Mouse (Mus musculus) lung, embryonic 16.5 days (tissue): ENCODE measurements at regions not wholly inside any gene's neighbourhood (a gene's known extent, or its start where the extent isn't known, plus 50 kb on each side); places are given as distances from the start of the nearest gene placed in this dataset.

ENCODE experiments used
- ATAC-seq: fragments of 200-750 bp; cut with Nextera tagmentation; 2 replicates; pipeline ENCODE4 v1.8.0; 2017; ENCODE audit warnings: low read depth, mild to moderate bottlenecking, moderate library complexity
- H3K27ac ChIP-seq: fragments of 300-500 bp; sonication (generic); 2 replicates; pipeline ENCODE4 v1.5.1; 2014; ENCODE audit warnings: mild to moderate bottlenecking, control low read depth, low read length
- H3K27me3 ChIP-seq: fragments of 300-500 bp; sonication (generic); 2 replicates; pipeline ENCODE4 v1.6.1; 2014; ENCODE audit warnings: low read depth, low read length, mixed read lengths; ENCODE audit not compliant: control insufficient read depth, insufficient read depth
- H3K36me3 ChIP-seq: fragments of 300-500 bp; sonication (generic); 2 replicates; pipeline ENCODE4 v1.6.1; 2014; ENCODE audit warnings: low read length; ENCODE audit not compliant: control insufficient read depth, insufficient read depth
- H3K4me1 ChIP-seq: fragments of 300-500 bp; sonication (generic); replicated peaks from 2 replicates; pipeline ENCODE4 v1.6.1; 2014; ENCODE audit warnings: low read length, mixed read lengths; ENCODE audit not compliant: control insufficient read depth, insufficient read depth
- H3K4me2 ChIP-seq: fragments of 300-500 bp; sonication (generic); 2 replicates; pipeline ENCODE4 v1.6.1; 2014; ENCODE audit warnings: low read depth, low read length, control low read depth
- H3K4me3 ChIP-seq: fragments of 300-500 bp; sonication (generic); 2 replicates; pipeline ENCODE4 v1.5.1; 2014; ENCODE audit warnings: mild to moderate bottlenecking, low read length, control low read depth
- H3K9ac ChIP-seq: fragments of 300-500 bp; sonication (generic); 2 replicates; pipeline ENCODE4 v1.6.1; 2014; ENCODE audit warnings: low read length, control low read depth
- H3K9me3 ChIP-seq: fragments of 300-500 bp; sonication (generic); 2 replicates; pipeline ENCODE4 v1.6.1; 2016; ENCODE audit warnings: low read length; ENCODE audit not compliant: control insufficient read depth
- WGBS: fragments of 180-500 bp; shearing (Covaris S2); extraction: QIAGEN DNeasy Blood & Tissue Kit; methylation state at CpG from one replicate; pipeline ENCODE4 v1.1.7; 2014; 5-methylcytosine and 5-hydroxymethylcytosine counted together

GRCm38 (mm10) chr13:107831221-107831681, 213.0 kb upstream of the Smim15 start:
- H3K9me3 ChIP-seq, result no peaks in the 10 kb centered on the region
- WGBS, result 1% methylated on average over 17 of the region's 17 CpGs
- no peaks in the 10 kb centered on the region for H3K27me3 ChIP-seq
- ATAC-seq, result peak; percentile 100
- no peak overlapping the region for H3K9ac ChIP-seq
- no peak overlapping the region for H3K27ac ChIP-seq
- peaks cover 20% of the 10 kb centered on the region for H3K4me1 ChIP-seq
- no peaks in the 10 kb centered on the region for H3K36me3 ChIP-seq
- H3K4me3 ChIP-seq, result peak overlapping the region; percentile 41
- peak overlapping the region; percentile 46 for H3K4me2 ChIP-seq

DNA sequence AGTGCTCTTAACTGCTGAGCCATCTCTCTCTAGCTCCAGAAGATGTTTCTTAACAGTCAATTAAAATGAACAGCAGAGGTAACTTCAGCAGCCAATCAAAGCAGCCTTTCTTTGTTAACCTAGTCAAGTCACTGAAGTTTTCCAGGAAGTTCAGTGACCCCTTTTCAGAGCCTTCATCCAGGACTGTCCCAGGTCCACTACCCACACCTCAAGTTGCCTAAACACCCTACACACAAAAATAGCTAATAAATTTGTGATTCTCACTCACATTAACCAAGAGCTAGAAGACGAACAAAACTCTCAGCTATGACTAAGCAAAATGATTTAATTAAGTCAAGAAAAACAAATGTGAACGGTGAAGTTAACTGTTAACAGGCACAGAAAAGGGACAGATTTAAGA, 214.0 kb upstream of the Smim15 start:
- no peak overlapping the region for H3K9ac ChIP-seq

DNA sequence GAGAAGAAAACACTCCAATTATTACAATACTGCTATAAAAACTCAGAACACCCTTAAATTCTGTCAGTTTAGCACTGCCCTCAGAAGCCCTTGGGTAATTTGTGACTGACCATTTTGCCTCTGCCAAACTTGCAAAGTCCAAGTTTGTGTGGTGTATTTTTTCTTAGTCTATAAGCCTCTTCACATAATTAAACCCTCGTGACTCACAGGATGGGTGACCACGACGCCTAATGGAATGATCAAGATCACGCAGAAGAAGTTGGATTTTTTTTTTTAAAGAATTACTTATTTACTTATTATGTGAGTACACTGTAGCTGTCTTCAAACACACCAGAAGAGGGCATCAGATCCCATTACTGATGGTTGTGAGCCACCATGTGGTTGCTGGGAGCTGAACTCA, 214.4 kb upstream of the Smim15 start:
- no peak for ATAC-seq
- Histone ChIP-seq H3K36me3 (no peaks in the 10 kb centered on the region), H3K4me2 (no peak overlapping the region), H3K27me3 (no peaks in the 10 kb centered on the region), H3K9me3 (no peaks in the 10 kb centered on the region), H3K9ac (no peak overlapping the region), H3K4me1 (peaks cover 13% of the 10 kb centered on the region), H3K27ac (no peak overlapping the region), H3K4me3 (no peak overlapping the region)
- WGBS, result 97% methylated on average over 4 of the region's 4 CpGs

More for the DNA sequence above, 214.0 kb upstream of the Smim15 start:
- H3K9me3 ChIP-seq, result no peaks in the 10 kb centered on the region
- H3K27ac ChIP-seq, result no peak overlapping the region
- no peak overlapping the region for H3K4me3 ChIP-seq
- 61% methylated on average over 2 of the region's 2 CpGs for WGBS
- H3K27me3 ChIP-seq, result no peaks in the 10 kb centered on the region
- peaks cover 13% of the 10 kb centered on the region for H3K4me1 ChIP-seq
- no peaks in the 10 kb centered on the region for H3K36me3 ChIP-seq
- no peak for ATAC-seq
- H3K4me2 ChIP-seq, result peak overlapping the region; percentile 46; the same call in 1 of the 2 replicates

GRCm38 (mm10) chr13:107825636-107826035, 218.6 kb upstream of the Smim15 start:
- H3K27me3 ChIP-seq, result no peaks in the 10 kb centered on the region
- H3K9me3 ChIP-seq, result no peaks in the 10 kb centered on the region
- H3K9ac ChIP-seq, result no peak overlapping the region
- no peaks in the 10 kb centered on the region; the same call in 1 of the 2 replicates for H3K4me1 ChIP-seq
- ATAC-seq, result no peak
- no peak overlapping the region for H3K4me2 ChIP-seq
- no peaks in the 10 kb centered on the region for H3K36me3 ChIP-seq
- H3K27ac ChIP-seq, result no peak overlapping the region
- no peak overlapping the region for H3K4me3 ChIP-seq
- 60% methylated on average over 4 of the region's 4 CpGs for WGBS

DNA sequence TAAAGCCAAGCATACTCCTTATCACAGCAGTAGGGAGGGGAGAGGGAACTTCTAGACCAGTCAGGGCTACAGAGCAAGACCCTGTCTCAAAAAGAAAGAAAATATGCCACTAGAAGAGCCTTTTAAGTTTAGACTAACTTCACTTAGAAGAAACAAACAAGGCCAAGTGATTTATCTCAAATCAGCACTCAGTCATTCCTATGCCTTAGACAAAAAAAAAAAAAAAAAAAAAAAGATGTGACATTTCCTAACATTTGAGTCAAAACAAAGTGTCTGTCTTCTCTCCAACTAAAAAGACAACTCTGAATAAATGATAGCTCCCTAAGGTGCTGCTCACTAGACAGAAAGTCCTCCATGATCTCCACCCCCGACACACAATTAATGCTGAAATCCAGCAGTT, 220.9 kb upstream of the Smim15 start:
- no peaks in the 10 kb centered on the region for H3K9me3 ChIP-seq
- no peaks in the 10 kb centered on the region; the same call in 1 of the 2 replicates for H3K4me1 ChIP-seq
- no peaks in the 10 kb centered on the region for H3K36me3 ChIP-seq
- H3K27me3 ChIP-seq, result no peaks in the 10 kb centered on the region
- no peak overlapping the region for H3K27ac ChIP-seq
- no peak overlapping the region for H3K4me2 ChIP-seq
- no peak overlapping the region for H3K9ac ChIP-seq
- no peak overlapping the region for H3K4me3 ChIP-seq
- ATAC-seq, result no peak
- 52% methylated on average over 1 of the region's 1 CpGs for WGBS

DNA sequence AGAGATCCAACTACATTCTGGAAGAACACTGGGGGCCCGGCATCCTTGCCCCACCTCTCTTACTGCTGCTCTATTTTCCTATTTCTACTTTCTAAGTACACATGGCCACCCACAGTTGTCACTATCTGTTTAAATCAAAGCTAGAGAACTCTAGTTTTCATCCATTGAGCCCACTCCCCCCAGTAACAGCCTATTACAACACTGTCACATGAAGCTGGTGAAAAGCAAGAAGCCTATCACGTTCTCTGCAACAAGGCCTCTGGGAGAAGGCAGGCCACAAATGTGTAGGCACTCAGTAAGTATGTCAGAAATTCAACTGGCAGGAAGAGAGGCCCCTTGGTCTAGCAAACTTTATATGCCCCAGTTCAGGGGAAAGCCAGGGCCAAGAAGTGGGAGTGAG, 222.0 kb upstream of the Smim15 start:
- Histone ChIP-seq H3K9me3 (no peaks in the 10 kb centered on the region), H3K9ac (no peak overlapping the region), H3K27ac (no peak overlapping the region), H3K4me3 (no peak overlapping the region), H3K4me1 (no peaks in the 10 kb centered on the region; the same call in 1 of the 2 replicates), H3K4me2 (no peak overlapping the region), H3K27me3 (no peaks in the 10 kb centered on the region), H3K36me3 (no peaks in the 10 kb centered on the region)
- ATAC-seq, result no peak
- WGBS, result 59% methylated on average over 2 of the region's 2 CpGs

- no peak overlapping the region for H3K27ac ChIP-seq
These were observed 230.6 kb upstream of the Smim15 start for GRCm38 (mm10) chr13:107813562-107814161.

GRCm38 (mm10) chr13:107812014-107812413, 232.2 kb upstream of the Smim15 start:
- Histone ChIP-seq H3K4me3 (no peak overlapping the region), H3K4me1 (peaks cover 24% of the 10 kb centered on the region), H3K9me3 (no peaks in the 10 kb centered on the region), H3K27me3 (no peaks in the 10 kb centered on the region), H3K9ac (no peak overlapping the region), H3K27ac (no peak overlapping the region), H3K36me3 (no peaks in the 10 kb centered on the region), H3K4me2 (no peak overlapping the region)
- ATAC-seq, result no peak
- WGBS, result 30% methylated on average over 5 of the region's 5 CpGs

More at GRCm38 (mm10) chr13:107813562-107814161, 230.6 kb upstream of the Smim15 start:
- Histone ChIP-seq H3K4me3 (no peak overlapping the region), H3K36me3 (no peaks in the 10 kb centered on the region), H3K4me2 (no peak overlapping the region), H3K4me1 (peaks cover 24% of the 10 kb centered on the region), H3K9me3 (no peaks in the 10 kb centered on the region), H3K9ac (no peak overlapping the region), H3K27me3 (no peaks in the 10 kb centered on the region)
- 60% methylated on average over 9 of the region's 9 CpGs for WGBS
- no peak for ATAC-seq

DNA sequence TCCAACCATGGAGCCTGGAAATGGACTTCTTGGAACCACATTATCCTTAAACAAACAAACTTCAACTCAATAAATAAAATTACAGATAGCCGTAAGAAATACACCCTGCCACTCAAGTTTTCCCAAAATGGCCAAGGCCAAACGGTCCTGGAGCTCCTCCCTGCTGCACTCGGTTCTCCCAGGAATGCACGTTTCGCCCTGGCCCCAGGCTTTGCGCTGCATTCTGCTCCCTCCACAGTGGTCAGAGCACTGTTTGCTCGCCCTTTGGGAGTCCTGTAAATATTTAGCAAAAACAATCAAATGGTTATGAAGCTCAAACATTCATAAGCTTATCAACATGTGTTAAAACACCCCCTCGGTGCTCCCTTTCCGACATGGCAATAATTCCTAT, 233.4 kb upstream of the Smim15 start:
- Histone ChIP-seq H3K4me1 (peaks cover 24% of the 10 kb centered on the region), H3K9ac (no peak overlapping the region), H3K9me3 (no peaks in the 10 kb centered on the region), H3K36me3 (no peaks in the 10 kb centered on the region), H3K27me3 (no peaks in the 10 kb centered on the region), H3K4me2 (no peak overlapping the region), H3K27ac (no peak overlapping the region), H3K4me3 (no peak overlapping the region)
- 44% methylated on average over 9 of the region's 9 CpGs for WGBS
- ATAC-seq, result peak; percentile 57; the same call in 1 of the 2 replicates
